Mouse (Mus musculus): ENCODE data around the gene Serinc2. TPM values are rescaled to one million over a fixed set of nuclear protein-coding genes. Genes with fewer than 3 reads are reported as not detected.

Gene Serinc2
- total and polyA plus RNA-seq, 3 experiments: 1.4 to 2.8 (median 1.8) TPM

GRCm38 (mm10) chr4:130220176-130220575 is 58.8 kb downstream of the Serinc2 start:
- no peaks in the 10 kb centered on the region for H3K4me1 ChIP-seq (ENCODE audit: control insufficient read depth, insufficient read depth, low read length)
- intact Hi-C loops (cut with DNase I): no loop called here
- TF ChIP-seq EP300 (IDR thresholded peaks at IDR 0.05; ENCODE audit: insufficient read depth, low read depth, low read length): no peak
- TF ChIP-seq POLR2A (IDR thresholded peaks at IDR 0.05; ENCODE audit: insufficient read depth, low read depth, low read length): no peak
- no peak for TF ChIP-seq CTCF (IDR thresholded peaks at IDR 0.05)
- H3K36me3 ChIP-seq (ENCODE audit: control insufficient read depth, insufficient read depth, low read length): no peaks in the 10 kb centered on the region
- no peaks in the 10 kb centered on the region for H3K79me2 ChIP-seq (replicated peaks; ENCODE audit: control insufficient read depth, insufficient read depth, low read length)
- H3K27ac ChIP-seq: no peak overlapping the region
- H3K27me3 ChIP-seq (ENCODE audit: control insufficient read depth, insufficient read depth, low read length): no peaks in the 10 kb centered on the region
- H3K9ac ChIP-seq (ENCODE audit: low read depth, low read length): no peak overlapping the region
- DNase-seq: no peak
- no peak overlapping the region for H3K4me3 ChIP-seq
- WGBS: 79% methylated on average over 9 of the region's 9 CpGs

GRCm38 (mm10) chr4:130215392-130215791 is 63.6 kb downstream of the Serinc2 start:
- no peak overlapping the region for H3K4me3 ChIP-seq
- TF ChIP-seq POLR2A (IDR thresholded peaks at IDR 0.05; ENCODE audit: insufficient read depth, low read depth, low read length) (no peak), CTCF (IDR thresholded peaks at IDR 0.05) (no peak), EP300 (IDR thresholded peaks at IDR 0.05; ENCODE audit: insufficient read depth, low read depth, low read length) (no peak)
- H3K79me2 ChIP-seq (replicated peaks; ENCODE audit: control insufficient read depth, insufficient read depth, low read length): no peaks in the 10 kb centered on the region
- no peak for DNase-seq
- WGBS: 86% methylated on average over 8 of the region's 8 CpGs
- H3K4me1 ChIP-seq (ENCODE audit: control insufficient read depth, insufficient read depth, low read length): no peaks in the 10 kb centered on the region
- intact Hi-C loops (cut with DNase I): no loop called here
- H3K36me3 ChIP-seq (ENCODE audit: control insufficient read depth, insufficient read depth, low read length): no peaks in the 10 kb centered on the region
- no peaks in the 10 kb centered on the region for H3K27me3 ChIP-seq (ENCODE audit: control insufficient read depth, insufficient read depth, low read length)
- H3K9ac ChIP-seq (ENCODE audit: low read depth, low read length): no peak overlapping the region
- no peak overlapping the region for H3K27ac ChIP-seq

GRCm38 (mm10) chr4:130213857-130214256 is 65.1 kb downstream of the Serinc2 start:
- TF ChIP-seq POLR2A (IDR thresholded peaks at IDR 0.05; ENCODE audit: insufficient read depth, low read depth, low read length) (no peak), EP300 (IDR thresholded peaks at IDR 0.05; ENCODE audit: insufficient read depth, low read depth, low read length) (no peak), CTCF (IDR thresholded peaks at IDR 0.05) (no peak)
- no peak overlapping the region for H3K9ac ChIP-seq (ENCODE audit: low read depth, low read length)
- intact Hi-C loops (cut with DNase I): no loop called here
- DNase-seq: no peak
- no peak overlapping the region for H3K27ac ChIP-seq
- WGBS: 68% methylated on average over 10 of the region's 10 CpGs
- no peaks in the 10 kb centered on the region for H3K79me2 ChIP-seq (replicated peaks; ENCODE audit: control insufficient read depth, insufficient read depth, low read length)
- H3K36me3 ChIP-seq (ENCODE audit: control insufficient read depth, insufficient read depth, low read length): no peaks in the 10 kb centered on the region
- no peaks in the 10 kb centered on the region for H3K4me1 ChIP-seq (ENCODE audit: control insufficient read depth, insufficient read depth, low read length)
- H3K4me3 ChIP-seq: no peak overlapping the region
- H3K27me3 ChIP-seq (ENCODE audit: control insufficient read depth, insufficient read depth, low read length): no peaks in the 10 kb centered on the region

GRCm38 (mm10) chr4:130213197-130213596 is 65.8 kb downstream of the Serinc2 start:
- H3K27me3 ChIP-seq (ENCODE audit: control insufficient read depth, insufficient read depth, low read length): no peaks in the 10 kb centered on the region
- H3K4me1 ChIP-seq (ENCODE audit: control insufficient read depth, insufficient read depth, low read length): no peaks in the 10 kb centered on the region
- intact Hi-C loops (cut with DNase I): no loop called here
- no peaks in the 10 kb centered on the region for H3K79me2 ChIP-seq (replicated peaks; ENCODE audit: control insufficient read depth, insufficient read depth, low read length)
- no peak for DNase-seq
- 87% methylated on average over 4 of the region's 4 CpGs for WGBS
- no peak overlapping the region for H3K4me3 ChIP-seq
- H3K27ac ChIP-seq: no peak overlapping the region
- no peaks in the 10 kb centered on the region for H3K36me3 ChIP-seq (ENCODE audit: control insufficient read depth, insufficient read depth, low read length)
- no peak overlapping the region for H3K9ac ChIP-seq (ENCODE audit: low read depth, low read length)
- TF ChIP-seq POLR2A (IDR thresholded peaks at IDR 0.05; ENCODE audit: insufficient read depth, low read depth, low read length): no peak
- TF ChIP-seq CTCF (IDR thresholded peaks at IDR 0.05): no peak
- TF ChIP-seq EP300 (IDR thresholded peaks at IDR 0.05; ENCODE audit: insufficient read depth, low read depth, low read length): no peak

DNA sequence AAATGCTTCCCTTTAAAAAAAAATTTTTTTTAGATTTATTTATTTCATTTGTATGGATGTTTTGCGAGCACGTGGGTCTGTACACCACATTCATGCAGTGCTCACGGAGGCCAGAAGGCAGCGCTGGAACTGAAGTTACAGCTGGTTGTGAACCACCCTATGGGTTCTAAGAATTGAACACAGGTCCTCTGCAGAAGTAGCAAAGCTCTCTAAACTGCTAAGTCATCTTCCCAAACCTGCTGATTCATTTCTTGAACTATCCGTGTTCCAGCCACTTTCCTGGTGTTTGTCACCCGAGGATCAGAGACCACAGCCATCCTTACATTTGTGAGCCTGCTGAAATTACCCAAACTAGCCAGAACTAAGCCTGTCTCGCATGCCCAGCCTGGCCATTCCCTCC is 66.6 kb downstream of the Serinc2 start:
- H3K36me3 ChIP-seq (ENCODE audit: control insufficient read depth, insufficient read depth, low read length): no peaks in the 10 kb centered on the region
- WGBS: 71% methylated on average over 7 of the region's 7 CpGs

DNA sequence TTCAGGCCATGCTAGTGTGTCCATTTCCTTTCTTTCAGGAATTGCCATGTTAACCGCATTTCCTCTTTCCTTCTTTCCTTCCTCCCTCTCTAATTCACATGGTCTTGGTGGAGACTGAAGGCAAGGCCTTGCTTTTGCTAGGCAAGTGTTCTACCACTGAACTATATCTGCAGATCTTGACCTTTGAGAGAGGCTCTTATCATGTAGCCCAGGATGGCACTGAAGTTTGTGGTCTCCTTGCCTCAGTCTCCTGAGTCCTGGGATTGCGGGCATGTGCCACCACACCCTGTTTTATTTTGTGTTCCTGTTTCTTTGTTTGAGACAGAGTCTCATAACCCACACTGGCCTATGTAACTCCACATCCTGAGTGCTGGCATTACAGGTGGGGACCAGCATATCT is 67.1 kb downstream of the Serinc2 start:
- no peak for DNase-seq
- WGBS: 80% methylated on average over 2 of the region's 2 CpGs
- no peaks in the 10 kb centered on the region for H3K4me1 ChIP-seq (ENCODE audit: control insufficient read depth, insufficient read depth, low read length)

More for the DNA sequence above, 66.6 kb downstream of the Serinc2 start:
- Histone ChIP-seq H3K4me1 (ENCODE audit: control insufficient read depth, insufficient read depth, low read length) (no peaks in the 10 kb centered on the region), H3K4me3 (no peak overlapping the region), H3K27ac (no peak overlapping the region), H3K9ac (ENCODE audit: low read depth, low read length) (no peak overlapping the region), H3K79me2 (replicated peaks; ENCODE audit: control insufficient read depth, insufficient read depth, low read length) (no peaks in the 10 kb centered on the region), H3K27me3 (ENCODE audit: control insufficient read depth, insufficient read depth, low read length) (no peaks in the 10 kb centered on the region)
- DNase-seq: no peak
- intact Hi-C loops (cut with DNase I): no loop called here
- no peak for TF ChIP-seq POLR2A (IDR thresholded peaks at IDR 0.05; ENCODE audit: insufficient read depth, low read depth, low read length)
- no peak for TF ChIP-seq EP300 (IDR thresholded peaks at IDR 0.05; ENCODE audit: insufficient read depth, low read depth, low read length)
- no peak for TF ChIP-seq CTCF (IDR thresholded peaks at IDR 0.05)

More for the DNA sequence above, 67.1 kb downstream of the Serinc2 start:
- Histone ChIP-seq H3K27me3 (ENCODE audit: control insufficient read depth, insufficient read depth, low read length) (no peaks in the 10 kb centered on the region), H3K79me2 (replicated peaks; ENCODE audit: control insufficient read depth, insufficient read depth, low read length) (no peaks in the 10 kb centered on the region), H3K36me3 (ENCODE audit: control insufficient read depth, insufficient read depth, low read length) (no peaks in the 10 kb centered on the region), H3K9ac (ENCODE audit: low read depth, low read length) (no peak overlapping the region), H3K4me3 (no peak overlapping the region), H3K27ac (no peak overlapping the region)
- intact Hi-C loops (cut with DNase I): no loop called here
- no peak for TF ChIP-seq EP300 (IDR thresholded peaks at IDR 0.05; ENCODE audit: insufficient read depth, low read depth, low read length)
- TF ChIP-seq CTCF (IDR thresholded peaks at IDR 0.05): no peak
- no peak for TF ChIP-seq POLR2A (IDR thresholded peaks at IDR 0.05; ENCODE audit: insufficient read depth, low read depth, low read length)

Other genes starting within 250 kb of the Serinc2 start
- gene Col16a1, start 231.4 kb downstream of the Serinc2 start, total RNA-seq (2021): 1 to 10 TPM; 5.0 to 5.5 TPM
- 7.2 and 8.4 TPM in 2 replicates for gene Col16a1, start 231.4 kb downstream of the Serinc2 start, polyA plus RNA-seq (2012; rRNA removed)
- 10 to 100 TPM; 31.4 to 38.0 TPM for gene Pef1, start 176.6 kb downstream of the Serinc2 start, total RNA-seq (2021)
- gene Pef1, start 176.6 kb downstream of the Serinc2 start, polyA plus RNA-seq (2012; rRNA removed): 59.3 and 63.7 TPM in 2 replicates
- gene Hcrtr1, start 139.8 kb downstream of the Serinc2 start, total RNA-seq (2021): not detected
- gene Hcrtr1, start 139.8 kb downstream of the Serinc2 start, polyA plus RNA-seq (2012; rRNA removed): 0.23 and 0.27 TPM in 2 replicates
- gene Tinagl1, start 104.1 kb downstream of the Serinc2 start, total RNA-seq (2021): 10 to 100 TPM; 56.4 to 68.6 TPM
- gene Tinagl1, start 104.1 kb downstream of the Serinc2 start, polyA plus RNA-seq (2012; rRNA removed): 61.9 and 84.0 TPM in 2 replicates
- not detected for gene Gm853, start 56.8 kb downstream of the Serinc2 start, total RNA-seq (2021)
- gene Gm853, start 56.8 kb downstream of the Serinc2 start, polyA plus RNA-seq (2012; rRNA removed): not detected in 2 replicates
- gene Fabp3, start 29.4 kb upstream of the Serinc2 start, total RNA-seq (2021): 1,000 to 10,000 TPM; 5,566 to 6,234 TPM
- 6,657 and 8,958 TPM in 2 replicates for gene Fabp3, start 29.4 kb upstream of the Serinc2 start, polyA plus RNA-seq (2012; rRNA removed)
- not detected for gene Gm10570, start 29.5 kb upstream of the Serinc2 start, total RNA-seq (2021)
- gene Gm10570, start 29.5 kb upstream of the Serinc2 start, polyA plus RNA-seq (2012; rRNA removed): 0.27 and 0.73 TPM in 2 replicates
- 10 to 100 TPM; 25.8 to 30.7 TPM for gene Zcchc17, start 80.7 kb upstream of the Serinc2 start, total RNA-seq (2021)
- 15.0 and 25.6 TPM in 2 replicates for gene Zcchc17, start 80.7 kb upstream of the Serinc2 start, polyA plus RNA-seq (2012; rRNA removed)
- 10 to 100 TPM; 14.5 to 14.9 TPM for gene Snrnp40, start 80.9 kb upstream of the Serinc2 start, total RNA-seq (2021)
- gene Snrnp40, start 80.9 kb upstream of the Serinc2 start, polyA plus RNA-seq (2012; rRNA removed): 15.7 and 22.6 TPM in 2 replicates

Measured in heart, adult 2 months (tissue).